Mouse (Mus musculus): Measurements from ENCODE around the gene Rab25.

- TF ChIP-seq POLR2A (IDR thresholded peaks at IDR 0.05; ENCODE audit: low read depth, low read length) = no peak
- TF ChIP-seq CTCF (IDR thresholded peaks at IDR 0.05; ENCODE audit: extremely low read depth, insufficient read length, insufficient replicate concordance, low read depth, low read length) = no peak
These were observed 38.9 kb downstream of the Rab25 start for GRCm38 (mm10) chr3:88509250-88509649.
